Mouse (Mus musculus) CD4-positive, CD25-positive, alpha-beta regulatory T cell, adult 4 months (primary cell): Measurements from ENCODE around the gene Gm4513. TPM values are rescaled to one million over a fixed set of nuclear protein-coding genes. Genes with fewer than 3 reads are reported as not detected.
"Not testable (repeated sequence)": the region's sequence is repeated elsewhere in the genome, so short reads cannot be mapped to it uniquely, and the experiment has no call there.

ENCODE experiments used
- ATAC-seq: one replicate; pipeline ENCODE4 v1.8.0; 2017
- polyA plus RNA-seq, 2 experiments: library from polyadenylated mRNA; unstranded; fragments of 100-300 nt; shearing (Covaris generic); gene quantifications; one replicate each; pipeline ENCODE4 v1.2.1; 2017

Gm4513 gene
- not detected for polyA plus RNA-seq

DNA sequence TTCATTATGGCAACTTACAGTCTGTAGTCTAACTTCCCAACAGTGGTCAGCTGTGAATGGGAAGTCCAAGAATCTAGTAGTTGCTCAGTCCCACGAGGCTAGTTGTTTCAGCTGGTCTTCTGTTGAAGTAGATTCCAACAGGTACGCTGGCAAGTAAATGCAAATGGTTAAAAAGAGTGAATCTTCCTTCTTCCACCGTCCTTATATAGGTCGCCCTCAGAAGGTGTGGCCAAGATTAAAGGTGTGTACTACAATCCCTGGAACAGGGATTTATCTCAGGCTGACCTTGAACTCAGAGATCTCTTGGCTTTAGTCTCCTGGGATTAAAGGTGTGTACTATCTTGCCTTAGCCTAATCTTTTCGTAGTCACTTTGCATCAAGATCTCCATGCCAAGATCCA, at the start of gene Gm4513:
Gene Gm4513, minus strand, starts transcription at position 101 of the 400 bp plus-strand sequence.
- not testable (repeated sequence) for ATAC-seq

DNA sequence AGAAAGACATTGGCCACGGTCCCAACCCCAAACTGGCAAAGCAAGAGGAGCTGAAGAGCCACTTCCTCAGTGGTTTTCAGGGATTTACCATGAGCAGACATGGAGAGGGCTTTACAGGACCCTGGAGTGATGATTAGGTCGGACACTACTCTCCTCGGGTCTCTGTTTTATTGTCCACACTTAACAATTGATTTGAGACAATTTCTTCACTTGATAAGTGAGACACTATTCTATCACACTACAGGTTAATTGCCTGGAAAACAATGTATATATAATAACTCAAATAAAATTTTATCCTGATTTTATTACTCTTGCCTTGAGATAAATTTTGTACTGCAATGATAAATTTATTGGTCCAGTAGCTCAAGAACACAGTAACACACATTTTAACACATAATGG, 22.7 kb downstream of the Gm4513 start, which contains the start of gene Gm4141:
Gene Gm4141, minus strand, starts transcription at position 101 of the 400 bp plus-strand sequence.
- not testable (repeated sequence) for ATAC-seq

DNA sequence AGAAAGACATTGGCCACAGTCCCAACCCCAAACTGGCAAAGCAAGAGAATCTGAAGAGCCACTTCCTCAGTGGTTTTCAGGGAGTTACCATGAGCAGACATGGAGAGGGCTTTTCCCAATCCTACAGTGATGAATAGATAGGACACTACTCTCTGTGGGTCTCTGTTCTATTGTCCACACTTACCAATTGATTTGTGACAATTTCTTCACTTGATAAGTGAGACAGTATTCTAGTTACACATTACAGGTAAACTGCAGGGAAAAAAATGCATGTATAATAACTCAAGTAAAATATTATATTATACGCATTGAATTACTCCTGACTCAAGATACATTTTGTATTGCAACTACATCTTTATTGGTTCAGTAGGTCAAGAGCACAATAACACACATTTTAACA, 53.2 kb downstream of the Gm4513 start, which contains the start of gene Gm5726:
Gene Gm5726, minus strand, starts transcription at position 101 of the 400 bp plus-strand sequence.
- ATAC-seq, result not testable (repeated sequence)

Other genes starting within 250 kb of the Gm4513 start
- gene Gm5728, start 223.6 kb downstream of the Gm4513 start, polyA plus RNA-seq, result not detected
- not detected for gene Vmn1r100, start 181.1 kb downstream of the Gm4513 start, polyA plus RNA-seq
- gene Vmn1r101, start 156.4 kb downstream of the Gm4513 start, polyA plus RNA-seq, result not detected
- not detected for gene Gm10670, start 124.1 kb downstream of the Gm4513 start, polyA plus RNA-seq
- not detected for gene Vmn1r103, start 88.5 kb downstream of the Gm4513 start, polyA plus RNA-seq
- not detected for gene Vmn1r104, start 65.2 kb downstream of the Gm4513 start, polyA plus RNA-seq
- not detected for gene Gm5726, start 53.3 kb downstream of the Gm4513 start, polyA plus RNA-seq
- gene Gm4141, start 22.8 kb downstream of the Gm4513 start, polyA plus RNA-seq, result not detected
- gene Vmn1r107, start 69.9 kb upstream of the Gm4513 start, polyA plus RNA-seq, result not detected
- gene Vmn1r111, start 104.2 kb upstream of the Gm4513 start, polyA plus RNA-seq, result not detected
- not detected for gene Gm10668, start 131.6 kb upstream of the Gm4513 start, polyA plus RNA-seq
- gene Vmn1r112, start 172.2 kb upstream of the Gm4513 start, polyA plus RNA-seq, result not detected
- not detected for gene Vmn1r113, start 188.3 kb upstream of the Gm4513 start, polyA plus RNA-seq
- not detected for gene Vmn1r114, start 213.2 kb upstream of the Gm4513 start, polyA plus RNA-seq
- not detected for gene Vmn1r115, start 246.0 kb upstream of the Gm4513 start, polyA plus RNA-seq